Mouse (Mus musculus): ENCODE data around the gene Prrx2. TPM values are rescaled to one million over a fixed set of nuclear protein-coding genes. Genes with fewer than 3 reads are reported as not detected.

Prrx2 gene
- polyA plus RNA-seq, 1 experiment = 4.1 TPM

GRCm38 (mm10) chr2:30800671-30801066 lies 34.1 kb upstream of the Prrx2 start:
- H3K4me1 ChIP-seq (ENCODE audit: control insufficient read depth, insufficient read depth, low read length) = no peaks in the 10 kb centered on the region
- no peak overlapping the region for H3K27ac ChIP-seq (ENCODE audit: control insufficient read depth, insufficient read depth, low read depth, low read length, poor library complexity)
- WGBS = 45% methylated on average over 7 of the region's 7 CpGs
- no peak for TF ChIP-seq POLR2A (IDR thresholded peaks at IDR 0.05; ENCODE audit: borderline replicate concordance, control insufficient read depth, low read depth, low read length)
- TF ChIP-seq CTCF (IDR thresholded peaks at IDR 0.05; ENCODE audit: control insufficient read depth, insufficient read depth, low read length) = no peak
- no peak overlapping the region for H3K4me3 ChIP-seq (replicated peaks; ENCODE audit: control insufficient read depth, low read depth, low read length)

DNA sequence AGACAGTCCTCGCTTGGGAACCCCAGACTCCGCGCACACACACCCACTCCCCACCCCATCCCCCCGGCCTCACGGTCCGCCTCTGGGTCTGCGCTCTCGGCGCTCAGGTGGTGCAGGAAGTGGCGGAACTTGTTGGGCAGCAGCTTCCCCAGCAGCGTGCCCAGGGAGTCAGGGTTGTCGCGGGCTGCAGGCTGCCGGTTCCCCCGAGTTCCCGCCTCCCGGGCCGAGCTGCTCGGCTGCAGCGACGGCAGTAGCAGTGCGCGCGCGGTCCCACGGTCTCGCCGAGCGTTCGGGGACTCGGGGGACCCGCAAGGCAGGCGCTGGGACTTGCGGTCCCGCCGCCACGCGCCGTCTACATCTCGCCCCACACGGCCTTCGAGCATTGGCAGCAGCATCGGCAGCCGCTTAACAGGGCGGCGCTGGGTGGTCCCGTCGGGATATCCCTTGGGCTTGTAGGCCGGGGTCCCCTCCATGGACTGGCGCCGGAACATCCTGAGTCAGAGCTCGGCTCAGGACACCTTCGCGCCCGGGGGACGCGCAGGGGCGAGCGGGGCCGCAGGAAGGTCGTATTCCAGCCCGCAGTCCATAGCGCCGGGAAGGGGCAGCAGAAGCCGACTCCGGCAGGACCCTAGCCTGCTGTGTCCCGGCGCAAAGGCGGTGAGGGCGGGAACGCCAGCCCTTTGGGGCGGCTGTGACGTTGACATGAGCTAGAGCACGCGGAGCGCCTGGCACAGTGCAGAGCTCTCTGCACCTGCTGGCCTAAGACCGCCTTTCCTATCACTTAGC lies 33.5 kb upstream of the Prrx2 start:
- 2% methylated on average over 77 of the region's 77 CpGs for WGBS
- H3K27ac ChIP-seq (ENCODE audit: control insufficient read depth, insufficient read depth, low read depth, low read length, poor library complexity) = no peak overlapping the region
- TF ChIP-seq CTCF (IDR thresholded peaks at IDR 0.05; ENCODE audit: control insufficient read depth, insufficient read depth, low read length) (no peak), POLR2A (IDR thresholded peaks at IDR 0.05; ENCODE audit: borderline replicate concordance, control insufficient read depth, low read depth, low read length) (no peak)
- H3K4me3 ChIP-seq (replicated peaks; ENCODE audit: control insufficient read depth, low read depth, low read length) = no peak overlapping the region
- H3K4me1 ChIP-seq (ENCODE audit: control insufficient read depth, insufficient read depth, low read length) = no peaks in the 10 kb centered on the region

DNA sequence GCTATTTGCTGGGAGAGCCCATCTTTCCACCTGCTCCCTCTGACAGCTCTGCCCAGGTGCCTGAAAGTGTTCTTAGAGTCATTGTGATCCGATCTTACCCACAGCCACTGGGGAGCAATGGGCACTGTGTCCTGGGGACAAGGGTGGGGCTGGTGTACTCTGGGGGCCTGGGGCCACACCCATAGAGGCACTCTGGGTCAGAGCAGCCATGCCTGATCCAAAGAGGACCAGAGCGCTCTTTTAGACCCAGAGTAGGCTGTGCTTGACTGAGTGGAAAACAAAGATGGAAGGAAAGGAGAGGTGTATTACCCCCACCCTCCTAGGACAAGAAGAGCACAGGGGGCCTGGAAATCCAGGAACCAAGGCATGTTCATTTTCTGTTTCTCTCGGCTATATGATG lies 31.2 kb upstream of the Prrx2 start, which contains the start of gene 1700001O22Rik:
1700001O22Rik (minus strand) TSS at position 58 of the 400 bp plus-strand sequence.
- WGBS = 81% methylated on average over 3 of the region's 3 CpGs
- no peak within 1 kb of the TSS for H3K4me3 ChIP-seq (replicated peaks; ENCODE audit: control insufficient read depth, low read depth, low read length)
- TF ChIP-seq POLR2A (IDR thresholded peaks at IDR 0.05; ENCODE audit: borderline replicate concordance, control insufficient read depth, low read depth, low read length) = no peak
- no peak for TF ChIP-seq CTCF (IDR thresholded peaks at IDR 0.05; ENCODE audit: control insufficient read depth, insufficient read depth, low read length)
- peaks cover 3% of the 10 kb centered on the region for H3K4me1 ChIP-seq (ENCODE audit: control insufficient read depth, insufficient read depth, low read length)
- H3K27ac ChIP-seq (ENCODE audit: control insufficient read depth, insufficient read depth, low read depth, low read length, poor library complexity) = no peak within 1 kb of the TSS

GRCm38 (mm10) chr2:30805983-30806382 lies 28.8 kb upstream of the Prrx2 start:
- WGBS = 90% methylated on average over 2 of the region's 2 CpGs

GRCm38 (mm10) chr2:30807147-30807647 lies 27.6 kb upstream of the Prrx2 start:
- TF ChIP-seq CTCF (IDR thresholded peaks at IDR 0.05; ENCODE audit: control insufficient read depth, insufficient read depth, low read length) = no peak
- no peak for TF ChIP-seq POLR2A (IDR thresholded peaks at IDR 0.05; ENCODE audit: borderline replicate concordance, control insufficient read depth, low read depth, low read length)
- Histone ChIP-seq H3K4me1 (ENCODE audit: control insufficient read depth, insufficient read depth, low read length) (peaks cover 4% of the 10 kb centered on the region), H3K4me3 (replicated peaks; ENCODE audit: control insufficient read depth, low read depth, low read length) (peak overlapping the region; percentile 80), H3K27ac (ENCODE audit: control insufficient read depth, insufficient read depth, low read depth, low read length, poor library complexity) (0 out of 2 replicates have a peak overlapping the region, but pooled peaks have one; percentile 3)
- 7% methylated on average over 28 of the region's 28 CpGs for WGBS

More at GRCm38 (mm10) chr2:30805983-30806382, 28.8 kb upstream of the Prrx2 start:
- H3K4me1 ChIP-seq (ENCODE audit: control insufficient read depth, insufficient read depth, low read length) = peaks cover 4% of the 10 kb centered on the region
- H3K27ac ChIP-seq (ENCODE audit: control insufficient read depth, insufficient read depth, low read depth, low read length, poor library complexity) = no peak overlapping the region
- TF ChIP-seq CTCF (IDR thresholded peaks at IDR 0.05; ENCODE audit: control insufficient read depth, insufficient read depth, low read length) = no peak
- TF ChIP-seq POLR2A (IDR thresholded peaks at IDR 0.05; ENCODE audit: borderline replicate concordance, control insufficient read depth, low read depth, low read length) = no peak
- no peak overlapping the region for H3K4me3 ChIP-seq (replicated peaks; ENCODE audit: control insufficient read depth, low read depth, low read length)

GRCm38 (mm10) chr2:30807648-30808295 lies 27.0 kb upstream of the Prrx2 start, which contains the start of gene Ntmt1:
TSS of gene Ntmt1 (plus strand) at chr2:30807826.
- peak within 1 kb of the TSS; percentile 28; the same call in 1 of the 2 replicates for H3K27ac ChIP-seq (ENCODE audit: control insufficient read depth, insufficient read depth, low read depth, low read length, poor library complexity)

GRCm38 (mm10) chr2:30808296-30808655 lies 26.5 kb upstream of the Prrx2 start:
- no peak overlapping the region for H3K27ac ChIP-seq (ENCODE audit: control insufficient read depth, insufficient read depth, low read depth, low read length, poor library complexity)
- 3% methylated on average over 10 of the region's 10 CpGs for WGBS

More at GRCm38 (mm10) chr2:30807648-30808295, 27.0 kb upstream of the Prrx2 start, which contains the start of gene Ntmt1:
- Histone ChIP-seq H3K4me1 (ENCODE audit: control insufficient read depth, insufficient read depth, low read length) (peaks cover 4% of the 10 kb centered on the region), H3K4me3 (replicated peaks; ENCODE audit: control insufficient read depth, low read depth, low read length) (peak within 1 kb of the TSS; percentile 80)
- WGBS = under 1% methylated on average over 44 of the region's 44 CpGs
- TF ChIP-seq POLR2A (IDR thresholded peaks at IDR 0.05; ENCODE audit: borderline replicate concordance, control insufficient read depth, low read depth, low read length) (peak; percentile 92; the same call in 1 of the 2 replicates), CTCF (IDR thresholded peaks at IDR 0.05; ENCODE audit: control insufficient read depth, insufficient read depth, low read length) (0 out of 2 replicates have a peak, but pooled peaks have one; percentile 12)

GRCm38 (mm10) chr2:30809503-30809902 lies 25.3 kb upstream of the Prrx2 start:
- Histone ChIP-seq H3K4me3 (replicated peaks; ENCODE audit: control insufficient read depth, low read depth, low read length) (no peak overlapping the region), H3K4me1 (ENCODE audit: control insufficient read depth, insufficient read depth, low read length) (peaks cover 4% of the 10 kb centered on the region), H3K27ac (ENCODE audit: control insufficient read depth, insufficient read depth, low read depth, low read length, poor library complexity) (no peak overlapping the region)
- no peak for TF ChIP-seq POLR2A (IDR thresholded peaks at IDR 0.05; ENCODE audit: borderline replicate concordance, control insufficient read depth, low read depth, low read length)
- no peak for TF ChIP-seq CTCF (IDR thresholded peaks at IDR 0.05; ENCODE audit: control insufficient read depth, insufficient read depth, low read length)
- 83% methylated on average over 5 of the region's 5 CpGs for WGBS

More at GRCm38 (mm10) chr2:30808296-30808655, 26.5 kb upstream of the Prrx2 start:
- no peak for TF ChIP-seq CTCF (IDR thresholded peaks at IDR 0.05; ENCODE audit: control insufficient read depth, insufficient read depth, low read length)
- TF ChIP-seq POLR2A (IDR thresholded peaks at IDR 0.05; ENCODE audit: borderline replicate concordance, control insufficient read depth, low read depth, low read length) = no peak
- H3K4me1 ChIP-seq (ENCODE audit: control insufficient read depth, insufficient read depth, low read length) = peaks cover 4% of the 10 kb centered on the region
- peak overlapping the region; percentile 80 for H3K4me3 ChIP-seq (replicated peaks; ENCODE audit: control insufficient read depth, low read depth, low read length)

Data from bone marrow, adult 2 months (tissue).